Mouse (Mus musculus): ENCODE results near the gene Gm21860.
"Not testable (repeated sequence)": the region's sequence is repeated elsewhere in the genome, so short reads cannot be mapped to it uniquely, and the experiment has no call there.

The Gm21860 gene

DNA sequence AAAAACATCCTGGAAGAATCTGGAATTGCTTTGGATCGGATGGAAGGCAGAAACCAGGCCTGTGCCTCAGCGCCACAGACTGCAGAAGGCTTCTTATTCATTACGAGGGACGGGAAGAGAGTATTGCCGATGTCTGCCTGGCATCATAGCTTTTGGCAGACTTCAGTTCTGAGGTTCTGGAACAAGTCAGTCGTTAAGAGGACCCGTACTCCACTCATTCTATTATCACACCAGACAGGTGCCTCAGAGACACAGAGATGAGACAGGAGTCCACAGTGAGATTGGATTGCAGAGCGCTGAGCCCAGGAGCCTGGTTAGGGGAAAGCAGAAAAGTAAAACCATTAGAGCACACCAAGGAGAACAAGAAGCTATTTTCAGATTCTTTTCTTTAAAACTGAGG lies at the start of gene Gm21860:
TSS of gene Gm21860 (minus strand) at position 101 of the 400 bp plus-strand sequence.
- not testable (repeated sequence) for DNase-seq

DNA sequence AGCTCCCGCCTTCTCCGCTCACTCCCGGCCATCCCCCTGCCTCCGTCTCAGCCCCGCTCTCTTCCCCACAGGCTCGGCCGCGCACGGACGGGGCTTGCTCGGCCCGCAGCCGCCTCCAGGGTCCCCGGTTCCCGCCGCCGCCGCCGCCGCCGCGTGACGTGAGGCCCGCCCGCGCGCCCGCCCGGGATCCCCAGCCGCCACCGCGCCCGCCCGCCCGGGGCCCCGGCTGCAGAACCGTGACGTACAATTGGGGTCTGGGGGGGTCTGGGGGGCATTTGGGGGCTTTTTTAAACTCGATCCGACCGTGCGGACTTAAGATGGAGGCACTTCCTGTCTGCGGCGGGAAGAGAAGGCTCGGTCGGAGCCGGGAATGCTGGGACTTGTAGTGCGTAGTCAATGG lies 29.8 kb upstream of the Gm21860 start, which contains the start of gene Gm47283:
TSS of gene Gm47283 (plus strand) at position 301 of the 400 bp plus-strand sequence.
- DNase-seq = not testable (repeated sequence)

DNA sequence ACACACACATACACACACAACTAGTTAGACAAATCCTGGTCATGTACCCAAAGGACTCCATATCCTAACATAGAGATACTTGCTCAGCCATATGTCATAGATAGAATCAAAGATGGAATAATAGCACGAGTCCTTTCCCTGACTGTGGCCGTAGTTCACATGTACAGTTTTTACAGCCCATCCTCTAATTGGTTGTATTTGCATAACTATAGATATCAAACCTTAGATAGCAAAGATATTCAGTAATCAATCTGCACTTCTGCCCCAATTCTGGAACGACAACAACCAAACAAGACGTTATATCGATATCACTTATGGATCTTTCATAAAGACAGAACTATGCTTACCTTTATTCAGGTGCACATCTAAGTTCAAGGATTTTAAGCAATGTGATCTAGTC lies 9.4 kb downstream of the Gm21860 start:
- DNase-seq = not testable (repeated sequence)

DNA sequence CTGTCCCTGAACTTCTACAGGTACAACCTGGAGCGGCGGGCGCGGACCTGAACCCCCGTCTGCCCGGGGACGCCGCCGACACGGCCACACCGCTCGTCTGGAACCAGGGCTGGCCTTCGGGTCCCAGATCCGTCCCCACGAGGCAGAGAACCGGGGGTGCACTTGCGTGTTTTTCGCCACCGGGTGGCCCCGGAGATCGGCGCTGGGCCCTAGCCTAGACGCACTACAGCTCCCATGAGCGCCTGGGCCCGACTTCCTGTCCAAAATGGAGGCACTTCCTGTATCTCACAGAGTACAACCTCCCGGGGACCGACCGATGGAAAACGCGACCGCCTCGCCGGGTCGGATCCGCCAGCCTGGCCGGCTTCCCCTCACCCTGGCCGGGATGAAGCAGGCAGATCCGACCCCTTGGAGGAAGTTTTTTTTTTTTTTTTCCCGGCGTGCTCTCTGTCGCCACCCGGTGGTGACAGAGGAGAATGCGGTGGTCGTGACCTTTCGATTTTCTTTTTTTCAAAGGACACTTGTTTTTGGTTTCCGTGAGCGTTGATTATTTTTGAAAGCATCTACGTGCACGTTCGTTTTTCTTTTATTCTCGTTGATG lies 10.1 kb downstream of the Gm21860 start:
- DNase-seq = peak; percentile 98

DNA sequence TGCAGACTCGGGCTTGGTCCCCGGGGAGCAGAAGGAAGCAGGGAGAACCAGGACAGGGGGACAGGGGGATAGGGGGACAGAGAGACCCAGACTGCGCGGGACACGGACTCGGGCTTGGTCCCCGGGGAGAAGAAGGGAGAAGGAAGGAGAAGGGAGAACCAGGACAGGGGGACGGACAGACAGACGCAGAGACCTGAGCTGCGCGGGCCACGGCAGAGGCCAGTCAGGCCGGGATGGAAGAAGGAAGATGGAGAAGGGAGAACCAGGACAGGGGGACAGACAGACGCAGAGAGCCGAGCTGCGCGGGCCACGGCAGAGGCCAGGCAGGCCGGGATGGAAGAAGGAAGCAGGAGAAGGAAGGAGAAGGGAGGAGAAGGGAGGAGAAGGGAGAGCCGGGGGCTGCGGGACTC lies 10.8 kb downstream of the Gm21860 start:
- no peak for DNase-seq

DNA sequence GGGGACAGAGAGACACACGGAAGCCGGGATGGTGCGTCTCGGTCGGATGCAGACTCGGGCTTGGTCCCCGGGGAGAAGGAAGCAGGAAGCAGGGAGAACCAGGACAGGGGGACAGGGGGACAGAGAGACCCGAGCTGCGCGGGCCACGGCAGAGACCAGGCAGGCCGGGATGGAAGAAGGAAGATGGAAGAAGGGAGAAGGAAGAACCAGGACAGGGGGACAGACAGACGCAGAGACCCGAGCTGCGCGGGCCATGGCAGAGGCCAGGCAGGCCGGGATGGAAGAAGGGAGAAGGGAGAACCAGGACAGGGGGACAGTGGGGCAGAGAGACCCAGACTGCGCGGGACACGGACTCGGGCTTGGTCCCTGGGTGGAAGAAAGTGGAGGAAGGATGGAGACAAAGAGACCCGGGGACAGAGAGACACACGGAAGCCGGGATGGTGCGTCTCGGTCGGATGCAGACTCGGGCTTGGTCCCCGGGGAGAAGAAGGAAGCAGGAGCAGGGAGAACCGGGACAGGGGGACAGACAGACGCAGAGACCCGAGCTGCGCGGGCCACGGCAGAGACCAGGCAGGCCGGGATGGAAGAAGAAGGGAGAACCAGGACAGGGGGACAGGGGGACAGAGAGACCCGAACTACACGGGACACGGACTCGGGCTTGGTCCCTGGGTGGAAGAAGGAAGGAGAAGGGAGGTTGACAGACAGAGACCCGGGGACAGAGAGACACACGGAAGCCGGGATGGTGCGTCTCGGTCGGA lies 11.4 kb downstream of the Gm21860 start:
- DNase-seq = peak; percentile 25

DNA sequence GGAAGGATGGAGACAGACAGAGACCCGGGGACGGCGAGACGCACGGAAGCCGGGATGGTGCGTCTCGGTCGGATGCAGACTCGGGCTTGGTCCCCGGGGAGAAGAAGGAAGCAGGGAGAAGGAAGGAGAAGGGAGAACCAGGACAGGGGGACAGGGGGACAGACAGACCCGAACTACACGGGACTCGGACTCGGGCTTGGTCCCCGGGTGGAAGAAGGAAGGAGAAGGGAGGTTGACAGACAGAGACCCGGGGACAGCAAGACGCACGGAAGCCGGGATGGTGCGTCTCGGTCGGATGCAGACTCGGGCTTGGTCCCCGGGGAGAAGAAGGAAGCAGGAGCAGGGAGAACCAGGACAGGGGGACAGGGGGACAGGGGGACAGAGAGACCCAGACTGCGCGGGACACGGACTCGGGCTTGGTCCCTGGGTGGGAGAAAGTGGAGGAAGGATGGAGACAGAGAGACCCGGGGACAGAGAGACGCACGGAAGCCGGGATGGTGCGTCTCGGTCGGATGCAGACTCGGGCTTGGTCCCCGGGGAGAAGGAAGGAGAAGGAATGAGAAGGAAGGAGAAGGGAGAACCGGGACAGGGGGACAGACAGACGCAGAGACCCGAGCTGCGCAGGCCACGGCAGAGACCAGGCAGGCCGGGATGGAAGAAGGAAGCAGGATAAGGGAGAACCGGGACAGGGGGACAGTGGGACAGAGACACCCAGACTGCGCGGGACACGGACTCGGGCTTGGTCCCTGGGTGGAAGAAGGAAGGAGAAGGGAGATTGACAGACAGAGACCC lies 12.2 kb downstream of the Gm21860 start:
- DNase-seq = peak; percentile 9

DNA sequence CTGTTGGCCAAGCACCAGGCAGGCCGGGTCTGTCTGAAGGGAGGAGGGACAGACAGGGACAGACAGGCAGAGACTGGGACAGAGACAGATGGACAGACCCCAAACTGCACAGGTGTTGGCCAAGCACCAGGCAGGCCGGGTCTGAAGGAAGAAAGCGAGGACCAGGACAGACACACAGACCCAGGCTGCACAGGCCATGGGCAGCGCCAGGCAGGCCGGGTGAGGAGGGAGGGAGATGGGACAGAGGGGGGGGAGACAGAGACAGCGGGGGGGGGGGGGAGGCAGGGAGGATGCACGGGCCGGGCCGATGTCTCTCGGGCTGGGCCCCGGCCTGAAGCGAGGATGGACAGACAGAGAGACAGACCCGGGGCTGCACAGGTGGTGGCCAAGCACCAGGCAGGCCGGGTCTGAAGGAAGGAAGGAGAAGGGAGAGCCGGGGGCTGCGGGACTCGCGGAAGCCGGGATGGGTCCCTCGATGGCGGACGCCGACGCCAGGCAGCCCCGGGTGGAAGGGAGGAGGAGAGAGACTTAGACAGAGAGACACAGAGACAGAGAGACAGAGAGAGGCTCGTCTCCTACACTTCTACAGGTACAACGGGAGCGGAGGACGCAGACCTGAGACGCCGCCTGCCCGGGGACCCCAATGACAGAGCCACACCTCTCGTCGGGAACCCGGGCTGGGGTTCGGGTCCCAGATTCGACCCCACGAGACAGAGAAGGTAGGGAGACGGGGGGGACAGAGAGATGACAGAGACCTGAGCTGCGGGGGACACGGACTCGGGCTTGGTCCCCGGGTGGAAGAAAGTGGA lies 13.0 kb downstream of the Gm21860 start:
- DNase-seq = peak; percentile 25

DNA sequence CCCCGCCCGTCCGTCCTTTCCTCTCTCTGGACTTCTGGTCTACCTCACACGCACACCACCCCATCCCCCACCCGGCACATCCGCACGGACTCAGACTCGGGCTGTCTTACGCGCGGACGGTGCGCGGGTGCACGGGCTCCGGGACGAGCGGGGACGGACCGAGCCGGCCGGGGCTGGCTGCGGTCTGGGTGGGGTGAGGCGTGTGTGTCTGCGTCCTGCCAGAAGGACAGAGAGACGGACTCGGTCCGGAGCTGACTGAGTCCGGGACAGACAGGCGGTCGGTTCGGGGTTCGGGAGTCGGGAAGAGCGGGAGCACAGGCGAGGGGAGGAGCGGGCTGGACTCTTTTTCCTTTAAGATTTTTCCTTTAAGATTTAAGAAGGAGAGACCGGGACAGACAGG lies 13.6 kb downstream of the Gm21860 start:
- DNase-seq = not testable (repeated sequence)

DNA sequence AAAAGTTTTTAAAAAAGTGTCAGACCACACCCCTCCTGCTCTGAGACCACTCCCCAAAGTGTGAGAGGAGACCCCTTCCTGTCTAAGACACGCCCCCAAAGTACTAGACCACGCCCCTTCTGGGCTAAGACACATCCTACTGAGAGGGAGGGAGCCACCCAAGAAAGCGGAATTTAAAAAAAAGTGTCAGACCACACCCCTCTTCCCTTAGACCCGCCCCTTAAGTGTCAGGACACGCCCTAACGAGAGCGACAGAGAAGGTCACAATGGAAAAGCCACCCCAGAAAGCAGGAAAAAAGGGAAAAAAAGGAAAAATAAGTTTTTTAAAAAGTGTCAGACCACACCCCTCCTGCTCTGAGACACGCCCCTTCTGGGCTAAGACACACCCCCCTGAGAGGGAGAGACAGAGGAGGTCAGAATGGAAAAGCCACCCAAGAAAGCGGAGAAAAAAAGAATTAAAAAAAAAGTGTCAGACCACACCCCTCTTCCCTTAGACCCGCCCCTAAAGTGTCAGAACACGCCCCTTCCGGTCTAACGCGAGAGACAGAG lies 14.5 kb downstream of the Gm21860 start:
- DNase-seq = peak; percentile 44

DNA sequence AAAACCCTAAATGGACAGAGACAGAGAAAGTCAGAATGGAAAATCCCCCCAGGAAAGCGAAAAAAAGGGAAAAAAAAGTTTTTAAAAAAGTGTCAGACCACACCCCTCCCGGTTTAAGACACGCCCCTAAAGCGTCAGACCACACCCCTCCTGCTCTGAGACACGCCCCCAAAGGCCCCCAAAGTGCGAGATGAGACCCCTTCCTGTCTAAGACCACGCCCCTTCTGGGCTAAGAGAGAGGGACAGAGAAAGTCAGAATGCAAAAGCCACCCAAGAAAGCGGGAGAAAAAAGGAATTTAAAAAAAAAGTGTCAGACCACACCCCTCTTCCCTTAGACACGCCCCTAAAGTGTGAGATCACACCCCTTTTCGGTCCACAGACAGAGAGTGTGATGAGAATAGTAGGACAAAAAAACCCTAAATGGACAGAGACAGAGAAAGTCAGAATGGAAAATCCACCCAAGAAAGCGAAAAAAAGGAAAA lies 15.0 kb downstream of the Gm21860 start:
- DNase-seq = peak; percentile 39

DNA sequence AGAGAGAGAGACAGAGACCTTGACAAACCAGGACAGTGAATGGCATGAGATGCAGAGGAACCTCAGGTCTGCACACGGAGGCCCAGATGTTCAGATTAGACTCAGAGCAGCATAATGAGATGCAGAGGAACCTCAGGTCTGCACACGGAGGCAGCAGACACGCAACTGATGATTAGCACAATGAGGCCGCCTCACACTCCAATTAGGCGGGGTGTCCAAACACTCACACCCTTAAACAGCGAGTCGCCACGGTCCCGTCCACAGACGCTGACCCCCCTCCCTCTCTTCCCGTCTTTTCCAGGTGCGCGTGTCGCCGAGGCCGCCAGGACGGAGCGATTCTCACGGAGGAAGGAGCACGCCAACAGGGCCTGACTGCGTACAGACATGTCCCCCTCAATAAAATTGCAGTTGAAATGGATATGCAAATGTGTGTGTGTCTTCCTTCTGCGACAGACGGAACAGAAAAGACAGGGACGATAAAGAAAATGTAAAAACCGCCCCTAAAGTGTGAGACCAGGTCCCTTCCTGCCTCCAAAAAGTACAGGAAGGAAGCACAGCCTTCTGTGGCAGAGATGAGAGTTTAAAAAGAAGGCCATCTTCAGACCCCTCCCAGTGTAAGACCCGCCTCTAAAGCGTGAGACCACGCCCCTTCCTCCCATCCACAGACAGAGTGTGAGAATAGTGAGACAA lies 15.6 kb downstream of the Gm21860 start:
- DNase-seq = peak; percentile 41

DNA sequence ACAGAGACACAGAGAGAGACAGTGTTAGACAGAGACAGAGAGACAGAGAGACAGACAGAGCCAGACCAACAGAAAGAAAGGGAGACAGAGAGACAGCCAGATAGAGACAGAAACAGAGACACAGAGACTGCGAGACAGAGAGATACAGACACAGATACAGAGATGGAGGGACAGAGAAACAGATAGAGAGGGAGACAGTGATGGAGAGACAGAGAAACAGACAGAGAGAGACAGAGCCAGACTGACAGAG lies 16.3 kb downstream of the Gm21860 start:
- peak; percentile 10 for DNase-seq

DNA sequence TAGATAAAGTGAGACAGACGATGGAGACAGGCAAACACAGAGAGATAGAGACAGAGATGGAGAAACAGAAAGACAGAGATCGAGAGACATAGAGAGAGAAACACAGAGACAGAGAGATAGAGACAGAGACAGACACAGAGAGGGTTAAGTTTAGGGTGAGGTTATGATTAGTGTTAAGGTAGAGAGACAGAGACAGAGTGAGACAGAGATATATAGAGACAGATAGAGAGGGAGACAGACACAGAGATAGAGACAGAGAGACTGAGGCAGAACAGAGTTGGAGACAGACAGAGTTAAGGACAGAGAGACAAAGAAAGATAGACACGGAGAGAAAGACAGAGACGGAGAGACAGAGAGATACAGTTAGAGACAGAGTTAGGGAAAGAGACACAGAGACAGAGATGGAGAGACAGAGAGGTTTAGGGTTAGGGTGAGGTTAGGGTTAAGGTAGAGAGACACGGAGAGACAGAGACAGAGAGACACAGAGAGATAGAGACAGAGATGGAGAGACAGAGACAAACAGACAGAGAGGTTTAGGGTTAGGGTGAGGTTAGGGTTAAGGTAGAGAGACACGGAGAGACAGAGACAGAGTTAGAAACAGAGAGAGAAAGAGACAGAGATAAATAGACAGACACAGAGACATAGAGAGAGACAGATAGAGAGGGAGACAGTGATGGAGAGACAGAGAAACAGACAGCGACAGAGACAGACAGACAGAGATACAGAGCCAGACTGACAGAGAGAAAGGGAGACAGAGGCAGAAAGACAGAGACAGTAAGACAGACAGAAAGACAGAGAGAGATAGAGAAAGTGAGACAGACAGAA lies 16.8 kb downstream of the Gm21860 start:
- no peak for DNase-seq

DNA sequence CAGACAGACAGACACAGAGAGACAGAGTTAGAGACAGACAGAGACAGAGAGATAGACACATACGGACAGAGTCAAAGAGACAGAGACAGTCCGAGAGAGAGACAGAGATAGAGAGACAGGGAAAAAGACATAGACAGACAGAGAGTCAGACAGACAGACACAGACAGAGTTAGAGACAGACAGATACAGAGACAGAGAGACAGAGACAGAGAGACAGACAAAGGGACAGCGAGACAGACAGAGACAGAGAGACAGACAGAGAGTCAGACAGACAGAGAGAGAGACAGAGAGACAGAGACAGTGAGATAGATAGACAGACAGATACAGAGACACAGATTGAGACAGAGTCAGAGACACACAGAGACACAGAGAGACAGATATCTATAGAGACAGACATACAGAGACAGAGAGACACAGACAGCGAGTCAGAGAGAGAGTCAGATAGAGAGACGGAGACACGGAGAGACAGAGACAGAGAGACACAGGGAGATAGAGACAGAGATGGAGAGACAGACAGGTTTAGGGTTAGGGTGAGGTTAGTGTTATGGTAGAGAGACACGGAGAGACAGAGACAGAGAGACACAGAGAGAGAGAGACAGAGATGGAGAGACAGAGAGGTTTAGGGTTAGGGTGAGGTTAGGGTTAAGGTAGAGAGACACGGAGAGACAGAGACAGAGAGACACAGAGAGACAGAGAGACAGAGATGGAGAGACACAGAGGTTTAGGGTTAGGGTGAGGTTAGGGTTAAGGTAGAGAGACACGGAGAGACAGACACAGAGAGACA lies 18.2 kb downstream of the Gm21860 start:
- DNase-seq = not testable (repeated sequence)

DNA sequence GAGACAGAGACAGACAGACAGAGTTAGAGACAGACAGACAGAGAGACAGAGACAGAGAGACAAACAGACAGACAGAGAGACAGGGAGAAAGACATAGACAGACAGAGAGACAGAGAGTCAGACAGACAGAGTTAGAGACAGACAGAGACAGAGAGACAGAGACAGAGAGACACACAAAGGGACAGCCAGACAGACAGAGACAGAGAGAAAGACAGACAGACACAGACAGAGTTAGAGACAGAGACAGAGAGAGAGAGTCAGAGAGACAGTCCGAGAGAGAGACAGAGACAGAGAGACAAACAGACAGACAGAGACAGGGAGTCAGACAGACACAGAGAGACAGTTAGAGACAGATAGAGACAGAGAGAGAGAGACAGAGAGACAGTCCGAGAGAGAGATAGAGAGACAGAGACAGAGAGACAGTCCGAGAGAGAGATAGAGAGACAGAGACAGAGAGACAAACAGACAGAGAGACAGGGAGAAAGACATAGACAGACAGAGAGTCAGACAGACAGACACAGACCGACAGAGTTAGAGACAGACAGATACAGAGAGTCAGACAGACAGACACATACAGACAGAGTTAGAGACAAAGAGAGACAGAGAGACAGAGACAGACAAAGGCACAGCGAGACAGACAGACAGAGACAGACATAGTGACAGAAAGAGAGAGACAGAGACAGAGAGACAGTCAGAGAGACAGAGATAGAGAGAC lies 19.3 kb downstream of the Gm21860 start:
- DNase-seq = not testable (repeated sequence)

DNA sequence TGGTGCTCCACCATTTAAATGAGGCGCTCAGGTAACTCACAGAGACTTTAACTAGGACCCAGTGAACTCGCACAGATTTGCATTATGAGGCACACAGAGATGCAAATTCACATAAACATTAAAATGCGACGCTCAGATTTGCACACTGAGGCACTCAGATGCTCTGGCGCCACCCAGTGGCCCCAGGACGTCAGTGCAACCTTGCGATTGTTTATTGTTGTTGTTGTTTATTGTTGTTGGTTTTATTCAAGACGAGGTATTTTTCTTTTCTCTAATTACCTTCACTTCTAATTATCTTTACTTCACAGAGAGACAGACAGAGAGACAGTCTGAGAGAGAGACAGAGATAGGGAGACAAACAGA lies 20.3 kb downstream of the Gm21860 start:
- peak; percentile 46 for DNase-seq

DNA sequence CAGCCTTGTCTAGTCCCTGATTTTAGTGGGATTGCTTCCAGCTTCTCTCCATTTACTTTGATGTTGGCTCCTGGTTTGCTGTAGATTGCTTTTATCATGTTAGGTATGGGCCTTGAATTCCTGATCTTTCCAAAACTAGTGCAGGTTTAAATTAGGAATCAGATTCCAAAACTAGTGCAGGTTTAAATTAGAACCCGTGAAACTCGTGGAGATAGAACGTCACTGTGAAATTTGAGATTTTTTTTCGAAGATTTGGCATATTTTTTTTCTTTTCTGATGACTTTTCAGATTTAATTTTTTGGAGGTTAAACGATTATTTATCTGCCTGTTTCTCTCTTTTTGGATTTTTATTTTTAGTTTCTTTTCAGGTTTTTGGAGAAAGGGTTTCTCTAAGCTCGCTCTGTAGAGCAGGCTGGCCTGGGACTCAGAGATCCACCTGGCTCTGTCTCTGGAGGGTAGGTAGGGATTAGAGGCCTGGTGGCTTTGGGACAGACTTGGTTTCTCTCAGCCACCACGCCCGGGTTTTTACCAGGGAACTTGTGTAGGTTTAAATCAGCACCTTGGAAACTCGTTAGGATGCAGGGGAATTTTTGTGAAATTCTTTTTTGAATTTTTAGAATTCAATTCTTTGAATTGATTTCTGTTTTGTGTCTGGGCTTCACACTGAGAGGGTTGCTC lies 20.8 kb downstream of the Gm21860 start:
- peak; percentile 23 for DNase-seq

DNA sequence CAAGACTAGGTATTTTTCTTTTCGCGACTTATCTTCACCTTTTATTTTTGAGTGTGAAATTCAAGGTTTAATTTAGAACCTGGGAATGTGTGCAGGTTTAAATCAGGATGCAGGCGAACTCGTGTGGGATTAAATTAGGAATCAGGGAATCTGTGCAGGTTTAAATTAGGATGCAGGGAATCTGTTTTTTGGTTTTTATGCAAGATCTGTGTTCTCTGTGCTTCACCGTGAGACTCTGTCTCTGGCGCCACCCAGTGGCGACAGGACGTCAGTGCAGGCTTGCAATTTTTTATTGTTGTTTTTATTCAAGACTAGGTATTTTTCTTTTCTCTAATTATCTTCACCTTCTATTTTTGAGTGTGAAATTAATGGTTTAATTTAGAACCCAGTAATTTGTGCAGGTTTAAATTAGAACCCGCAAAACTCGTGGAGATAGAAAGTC lies 22.5 kb downstream of the Gm21860 start:
- peak; percentile 31 for DNase-seq

Data from kidney, adult 18-20 months (tissue).